Mouse (Mus musculus) megakaryocyte, adult 5-6 weeks (primary cell): ENCODE results near the gene Zbtb20. TPM values are rescaled to one million over a fixed set of nuclear protein-coding genes. Genes with fewer than 3 reads are reported as not detected.

ENCODE experiments used
- ATAC-seq: 2 replicates; pipeline ENCODE4 v1.8.0; 2016; ENCODE audit warnings: mild to moderate bottlenecking, inconsistent platforms; ENCODE audit not compliant: poor library complexity, severe bottlenecking
- total RNA-seq, 2 experiments: library from RNA; stranded (forward) in 1 of 2; stranded (reverse) in 1 of 2; fragments of 153-499, 151-499 nt in 1 of 2; fragments of 221-1000, 200-1000 nt in 1 of 2; gene quantifications; 2 replicates each; pipeline versions ENCODE4 v1.2.3 to v1.2.4; 2015 to 2017

Zbtb20 gene
- total RNA-seq, 2 experiments from 2014 or later: 5.1 to 7.6 TPM

- ATAC-seq: no peak
Observed at GRCm38 (mm10) chr16:43623315-43624000, 747.8 kb downstream of the Zbtb20 start.

GRCm38 (mm10) chr16:43624876-43625275 is 749.2 kb downstream of the Zbtb20 start:
- no peak for ATAC-seq

DNA sequence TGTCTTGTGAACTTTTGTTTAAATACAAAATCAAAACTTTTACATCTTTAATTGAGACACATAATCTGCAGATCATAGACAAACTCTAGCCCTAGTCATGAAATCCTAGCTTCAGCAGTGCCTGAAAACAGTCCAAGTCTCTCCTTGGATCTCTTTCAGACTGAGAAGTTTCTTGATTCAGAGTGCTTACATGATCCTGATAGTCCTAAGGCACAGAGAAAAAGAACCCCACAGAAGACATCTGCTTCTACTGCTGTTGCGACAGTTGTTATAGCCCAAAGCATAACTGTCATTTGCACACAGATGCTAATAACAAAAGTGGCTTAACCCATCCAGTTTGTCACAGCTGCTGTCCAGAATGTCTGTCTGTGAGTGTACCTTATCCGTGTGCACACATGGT is 749.6 kb downstream of the Zbtb20 start:
- no peak for ATAC-seq

DNA sequence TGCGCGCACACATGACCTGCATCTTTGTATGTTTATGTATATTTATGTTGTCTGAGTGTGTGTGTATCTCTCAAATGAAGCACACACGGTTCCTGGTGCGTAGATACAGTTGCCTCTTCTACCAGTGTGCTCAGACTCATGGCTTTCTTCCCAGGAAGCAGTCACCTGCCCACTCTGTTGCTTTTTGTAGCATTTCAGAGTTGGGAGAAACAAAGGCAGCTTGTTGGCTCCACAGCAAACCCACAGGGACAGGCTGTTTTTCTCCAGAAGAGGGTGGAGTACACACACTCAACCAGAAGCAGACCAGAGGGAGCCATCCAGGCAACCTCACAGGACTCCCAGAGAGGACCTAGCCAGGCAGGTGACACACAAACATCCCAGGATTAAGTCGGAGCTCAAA is 750.3 kb downstream of the Zbtb20 start:
- no peak for ATAC-seq

DNA sequence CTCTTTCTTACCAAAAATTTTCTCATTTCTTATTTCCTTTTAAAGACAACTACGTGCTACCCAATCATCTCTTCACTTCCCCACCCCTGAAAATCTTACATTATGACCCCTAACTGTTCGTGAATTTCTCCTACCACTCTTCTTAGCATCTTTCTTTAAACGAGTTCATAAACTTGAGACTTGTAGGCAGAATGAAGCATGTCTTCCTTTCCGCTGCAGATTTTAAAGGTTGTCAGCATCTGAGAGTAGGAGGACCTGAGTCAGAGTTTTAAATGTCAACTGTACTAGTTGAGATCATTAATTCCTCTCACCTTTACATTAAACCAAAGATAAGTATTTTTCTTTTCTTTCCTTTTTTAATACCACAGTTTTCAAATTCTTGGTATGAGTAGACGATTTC is 753.0 kb downstream of the Zbtb20 start:
- ATAC-seq: no peak

DNA sequence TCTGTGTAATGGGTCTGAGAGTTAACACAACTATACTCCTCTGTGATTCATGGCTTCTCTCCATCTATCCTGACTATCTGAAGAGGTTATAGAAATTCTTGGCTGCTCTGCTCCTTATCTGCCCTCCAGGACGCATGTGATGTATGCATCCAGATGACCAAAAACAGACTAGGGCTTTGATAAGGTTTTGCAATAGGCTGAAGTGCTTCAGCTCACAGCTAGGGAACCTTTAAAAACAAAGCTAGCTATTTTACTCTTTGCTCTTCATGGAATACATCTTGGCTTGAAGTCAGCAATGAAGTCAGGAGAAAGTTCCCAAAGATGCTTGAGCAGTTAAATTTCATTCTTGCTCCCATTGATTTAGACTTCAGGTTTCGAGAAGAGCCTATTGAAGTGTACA is 756.1 kb downstream of the Zbtb20 start:
- no peak for ATAC-seq

GRCm38 (mm10) chr16:43634037-43634436 is 758.4 kb downstream of the Zbtb20 start:
- no peak for ATAC-seq

- no peak for ATAC-seq
Observed at GRCm38 (mm10) chr16:43637241-43637640, 761.6 kb downstream of the Zbtb20 start.

DNA sequence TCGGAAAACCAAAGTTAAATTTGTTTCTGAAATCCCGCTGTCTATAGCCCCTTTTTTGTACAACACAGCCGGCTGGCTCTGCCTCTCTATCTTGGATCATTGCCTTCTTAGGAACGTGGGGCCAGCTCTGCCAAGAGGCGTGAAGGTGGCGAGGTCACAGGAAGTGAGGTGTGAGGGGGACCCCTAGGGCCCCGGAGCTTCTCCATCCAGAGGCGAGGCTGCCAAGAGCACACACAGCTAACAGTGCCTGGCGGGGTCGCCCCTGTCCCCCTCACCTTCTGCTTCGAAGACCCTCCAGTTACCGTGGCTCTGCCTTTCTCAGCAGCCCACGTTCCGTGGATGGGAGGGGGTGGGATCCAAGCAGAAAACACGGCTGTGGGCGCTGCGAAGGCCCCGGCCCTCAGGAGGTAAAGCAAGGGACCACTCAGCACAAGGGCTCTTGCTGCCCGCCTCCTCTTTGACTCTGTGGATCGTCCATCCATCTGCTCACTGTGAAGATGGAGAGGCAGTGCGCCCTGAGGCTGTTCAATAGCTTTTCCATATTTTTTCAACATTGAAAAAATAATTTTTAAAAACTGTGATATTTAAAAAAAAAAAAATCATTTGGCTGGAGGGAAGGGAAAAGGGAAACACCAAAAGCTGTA is 762.8 kb downstream of the Zbtb20 start:
- no peak for ATAC-seq

- no peak for ATAC-seq
Observed at GRCm38 (mm10) chr16:43641230-43641629, 765.5 kb downstream of the Zbtb20 start.

DNA sequence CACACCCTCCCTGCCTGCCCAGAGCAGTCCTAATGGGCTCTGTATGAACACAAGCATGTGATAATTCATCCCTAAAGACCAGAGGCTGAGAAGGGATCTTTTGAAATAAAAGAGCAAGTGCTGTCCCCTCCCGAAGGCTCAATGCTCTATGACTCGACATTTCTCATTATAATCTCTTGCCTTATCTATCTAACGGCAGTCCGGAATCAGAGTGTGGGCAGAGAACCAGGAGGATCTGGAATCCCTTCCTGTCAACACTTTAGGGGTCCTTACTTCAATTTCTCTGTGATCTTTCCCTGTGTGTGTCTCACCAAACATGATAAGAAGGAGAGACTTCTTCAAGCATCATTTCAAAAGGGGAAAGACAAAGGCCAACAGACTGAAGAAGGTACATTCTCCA is 770.2 kb downstream of the Zbtb20 start:
- no peak for ATAC-seq

GRCm38 (mm10) chr16:43646943-43647342 is 771.3 kb downstream of the Zbtb20 start:
- no peak for ATAC-seq

DNA sequence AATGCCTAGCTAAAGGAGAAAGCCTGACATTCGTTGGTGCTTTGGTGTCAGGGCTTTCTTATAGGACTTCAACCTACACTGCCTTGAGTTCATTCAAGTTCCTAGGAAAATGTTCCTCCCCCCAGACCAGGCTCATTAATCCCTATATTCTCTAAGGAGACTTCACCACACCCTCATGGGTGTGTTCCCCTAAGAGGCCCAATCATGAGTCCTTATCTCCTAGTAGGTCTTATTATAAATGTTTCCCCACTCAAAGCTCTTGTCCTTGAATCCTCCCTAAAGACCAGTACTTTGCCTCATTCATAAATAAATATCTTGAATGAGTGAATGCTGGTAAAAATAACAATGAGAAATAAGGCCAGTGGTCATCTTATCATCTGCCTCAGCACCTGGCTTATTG is 772.0 kb downstream of the Zbtb20 start:
- ATAC-seq: no peak

GRCm38 (mm10) chr16:43650355-43651080 is 774.8 kb downstream of the Zbtb20 start:
- no peak for ATAC-seq

DNA sequence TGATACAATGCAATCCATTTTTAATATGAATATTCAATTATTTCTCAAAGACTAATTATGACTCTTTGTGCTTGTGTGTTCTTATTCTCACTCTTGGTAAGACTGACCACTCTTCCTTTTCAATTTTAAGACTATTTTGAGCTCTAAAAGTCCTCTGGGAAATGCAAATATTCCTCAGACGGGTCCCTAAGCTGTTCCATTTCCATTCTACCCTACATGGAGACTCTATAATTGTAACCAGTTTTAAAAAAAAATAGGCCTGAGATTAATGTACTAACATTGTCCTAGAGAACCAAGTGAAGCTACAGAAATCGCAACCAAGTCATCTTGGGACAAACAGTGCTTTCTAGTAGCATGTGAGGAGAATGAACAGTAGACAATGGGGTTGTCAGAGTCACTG is 777.6 kb downstream of the Zbtb20 start:
- ATAC-seq: no peak

DNA sequence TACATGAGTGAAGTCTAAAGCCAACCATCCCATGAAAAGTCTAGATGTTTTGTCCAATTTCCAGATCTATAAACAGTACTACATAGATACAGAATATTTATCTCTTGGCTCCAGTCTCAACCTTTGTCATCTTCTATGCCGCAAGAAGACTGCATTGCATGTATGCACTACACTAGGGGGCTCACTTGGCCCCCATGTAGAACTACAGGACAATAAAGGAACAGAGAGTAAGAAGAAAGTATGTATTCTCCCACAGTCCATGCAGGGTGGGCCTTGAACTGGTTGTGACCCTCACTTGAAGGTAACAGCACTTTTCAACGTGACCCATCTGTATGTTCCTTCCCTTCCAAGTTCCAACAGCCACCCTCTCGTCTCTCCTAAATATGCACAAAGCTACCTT is 778.6 kb downstream of the Zbtb20 start:
- no peak for ATAC-seq

- peak; percentile 72 for ATAC-seq
Observed at GRCm38 (mm10) chr16:43655183-43655787, 779.6 kb downstream of the Zbtb20 start.

DNA sequence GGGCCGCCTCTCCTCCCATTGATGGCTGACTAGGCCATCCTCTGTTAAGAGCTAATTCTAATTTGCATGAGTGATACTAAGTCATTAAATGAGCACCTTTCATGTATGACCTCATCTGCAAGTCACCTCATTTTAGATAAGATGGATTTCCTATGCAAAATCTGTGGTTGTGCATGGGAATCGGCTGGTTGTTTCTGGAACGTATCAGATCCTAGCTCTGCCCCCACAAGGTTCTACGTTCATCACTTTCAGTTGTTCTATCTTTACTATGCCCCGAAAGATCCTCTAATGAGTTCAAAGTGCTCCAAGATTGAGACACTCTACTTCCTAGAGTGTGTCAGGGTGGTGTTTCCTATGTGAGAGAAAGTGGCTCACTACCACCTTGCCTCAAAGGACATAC is 785.9 kb downstream of the Zbtb20 start:
- no peak for ATAC-seq

GRCm38 (mm10) chr16:43662124-43663004 is 786.7 kb downstream of the Zbtb20 start:
- ATAC-seq: no peak

DNA sequence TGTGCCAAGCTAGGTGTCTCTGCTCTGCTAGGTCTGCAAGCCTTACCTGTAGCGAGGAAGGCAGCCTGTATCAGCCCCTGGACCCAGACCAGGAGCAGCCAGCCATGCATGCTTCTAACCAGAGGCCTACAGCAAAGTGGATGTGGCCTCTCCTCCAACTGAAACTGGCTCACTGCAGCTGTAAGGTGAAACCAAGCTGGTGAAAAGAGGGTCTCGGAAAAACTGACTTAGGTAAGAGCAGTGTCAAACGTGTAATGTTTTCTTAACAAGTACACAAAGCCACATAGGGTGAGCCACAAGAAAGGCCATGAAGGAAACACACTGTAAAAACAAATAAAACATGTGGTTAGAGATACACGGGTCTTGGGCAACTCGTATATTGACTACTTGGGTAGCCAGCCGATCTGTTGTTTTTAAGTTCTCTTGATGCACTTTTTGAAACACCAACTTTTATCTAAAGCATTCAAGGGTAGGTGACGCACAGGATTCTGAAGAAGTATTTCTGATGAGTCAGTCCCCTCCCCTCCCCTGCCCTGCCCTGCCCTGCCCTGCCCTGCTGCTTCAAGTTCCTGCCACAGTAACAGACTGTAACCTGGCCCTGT is 788.4 kb downstream of the Zbtb20 start, which contains the start of gene Tigit:
Gene Tigit (minus strand): TSS at position 169 of the 602 bp plus-strand sequence.
- peak; percentile 55 for ATAC-seq
